Mouse (Mus musculus): ENCODE measurements around the gene Nccrp1.

The Nccrp1 gene

GRCm38 (mm10) chr7:28547154-28547553, at the start of gene Nccrp1:
Gene Nccrp1, minus strand, starts transcription at chr7:28547254.
- no peak for DNase-seq

GRCm38 (mm10) chr7:28595751-28596435, 48.8 kb upstream of the Nccrp1 start:
- DNase-seq, result no peak

- no peak for DNase-seq
These were observed 46.4 kb upstream of the Nccrp1 start for GRCm38 (mm10) chr7:28593206-28594111.

GRCm38 (mm10) chr7:28591862-28592261, 44.8 kb upstream of the Nccrp1 start:
- DNase-seq, result no peak

GRCm38 (mm10) chr7:28587644-28588043, 40.6 kb upstream of the Nccrp1 start:
- no peak for DNase-seq

- DNase-seq, result no peak
These were observed 39.8 kb upstream of the Nccrp1 start for GRCm38 (mm10) chr7:28586663-28587411.

- no peak for DNase-seq
These were observed 37.9 kb upstream of the Nccrp1 start for GRCm38 (mm10) chr7:28585001-28585400.

GRCm38 (mm10) chr7:28584468-28584867, 37.4 kb upstream of the Nccrp1 start:
- no peak for DNase-seq

GRCm38 (mm10) chr7:28583570-28584344, 36.7 kb upstream of the Nccrp1 start:
- DNase-seq, result peak; percentile 68

GRCm38 (mm10) chr7:28582841-28583240, 35.8 kb upstream of the Nccrp1 start:
- DNase-seq, result peak; percentile 49

- no peak for DNase-seq
These were observed 34.7 kb upstream of the Nccrp1 start for GRCm38 (mm10) chr7:28581721-28582120.

- no peak for DNase-seq
These were observed 32.8 kb upstream of the Nccrp1 start for GRCm38 (mm10) chr7:28579826-28580225.

- DNase-seq, result no peak
These were observed 31.5 kb upstream of the Nccrp1 start for GRCm38 (mm10) chr7:28578543-28579053.

- DNase-seq, result no peak
These were observed 30.9 kb upstream of the Nccrp1 start for GRCm38 (mm10) chr7:28577826-28578542.

GRCm38 (mm10) chr7:28576271-28576914, 29.3 kb upstream of the Nccrp1 start:
- DNase-seq, result peak; percentile 60

- peak; percentile 84 for DNase-seq
These were observed 28.5 kb upstream of the Nccrp1 start for GRCm38 (mm10) chr7:28575597-28575996.

GRCm38 (mm10) chr7:28573236-28573635, 26.2 kb upstream of the Nccrp1 start:
- no peak for DNase-seq

GRCm38 (mm10) chr7:28572689-28573088, 25.6 kb upstream of the Nccrp1 start:
- DNase-seq, result no peak

- no peak for DNase-seq
These were observed 24.1 kb upstream of the Nccrp1 start for GRCm38 (mm10) chr7:28570982-28571682.

- no peak for DNase-seq
These were observed 23.4 kb upstream of the Nccrp1 start for GRCm38 (mm10) chr7:28570291-28570981.
